Mouse (Mus musculus) kidney, postnatal 0 days (tissue): ENCODE data around the gene Rnf7. TPM values are rescaled to one million over a fixed set of nuclear protein-coding genes. Genes with fewer than 3 reads are reported as not detected.

Source experiments
- ATAC-seq: fragments of 200-750 bp; cut with Nextera tagmentation; replicated peaks from 2 replicates; pipeline ENCODE4 v1.8.0; 2017; ENCODE audit warnings: low read depth, moderate number of reproducible peaks, moderate TSS enrichment, moderate library complexity; ENCODE audit not compliant: low FRiP score
- DNase-seq: peaks from one replicate; pipeline ENCODE4 v3.0.0-alpha.2; 2016; ENCODE audit warnings: low spot score
- H3K27ac ChIP-seq: fragments of 300-500 bp; sonication (generic); 2 replicates; pipeline ENCODE4 v1.5.1; 2014; ENCODE audit warnings: mild to moderate bottlenecking
- H3K27me3 ChIP-seq: fragments of 300-500 bp; sonication (generic); 2 replicates; pipeline ENCODE4 v1.6.1; 2014; ENCODE audit warnings: low read length, mixed read lengths; ENCODE audit not compliant: insufficient read depth
- H3K36me3 ChIP-seq: fragments of 300-500 bp; sonication (generic); 2 replicates; pipeline ENCODE4 v1.6.1; 2014; ENCODE audit warnings: low read length, mixed read lengths; ENCODE audit not compliant: insufficient read depth
- H3K4me1 ChIP-seq: fragments of 300-500 bp; sonication (generic); replicated peaks from 2 replicates; pipeline ENCODE4 v1.6.1; 2014; ENCODE audit warnings: antibody characterized with exemption, low read length, mixed read lengths; ENCODE audit not compliant: insufficient read depth
- H3K4me2 ChIP-seq: fragments of 300-500 bp; sonication (generic); 2 replicates; pipeline ENCODE4 v1.6.1; 2014; ENCODE audit warnings: mild to moderate bottlenecking, low read length, moderate library complexity, mixed read lengths
- H3K4me3 ChIP-seq: fragments of 300-500 bp; sonication (generic); replicated peaks from 2 replicates; pipeline ENCODE4 v1.5.1; 2014; ENCODE audit warnings: low read depth, low read length
- H3K9ac ChIP-seq: fragments of 300-500 bp; sonication (generic); 2 replicates; pipeline ENCODE4 v1.6.1; 2014; ENCODE audit warnings: low read depth, low read length
- H3K9me3 ChIP-seq: fragments of 300-500 bp; sonication (generic); replicated peaks from 2 replicates; pipeline ENCODE4 v1.6.1; 2016; ENCODE audit warnings: low read length, inconsistent platforms, mixed read lengths
- CTCF ChIP-seq: IDR thresholded peaks from 2 replicates; pipeline ENCODE4 v1.5.1; 2016; ENCODE audit warnings: antibody characterized with exemption, low read depth, mild to moderate bottlenecking, moderate library complexity
- WGBS: fragments of 180-500 bp; shearing (Covaris S2); extraction: QIAGEN DNeasy Blood & Tissue Kit; methylation state at CpG from one replicate; pipeline ENCODE4 v1.1.7; 2014; 5-methylcytosine and 5-hydroxymethylcytosine counted together
- polyA plus RNA-seq: library from polyadenylated mRNA; unstranded; fragments of >200 nt; fragmentation: Nextera tagmentation; extraction: Ambion mirVana; gene quantifications from 2 replicates; pipeline ENCODE4 v1.2.1, GENCODE M21; 2015

Gene Rnf7
- polyA plus RNA-seq, 1 experiment from 2014 or later = 255 TPM

- Histone ChIP-seq H3K36me3 (no peaks in the 10 kb centered on the region), H3K4me3 (no peak overlapping the region), H3K4me2 (no peak overlapping the region), H3K9me3 (no peaks in the 10 kb centered on the region), H3K9ac (no peak overlapping the region), H3K27ac (no peak overlapping the region), H3K4me1 (no peaks in the 10 kb centered on the region), H3K27me3 (no peaks in the 10 kb centered on the region)
- 51% methylated on average over 3 of the region's 3 CpGs for whole genome bisulfite sequencing
- DNase-seq (no peak), ATAC-seq (no peak)
- no peak for TF ChIP-seq CTCF
These were observed 38.3 kb upstream of the Rnf7 start for GRCm38 (mm10) chr9:96516806-96517205.

- no peak for TF ChIP-seq CTCF
- Histone ChIP-seq H3K36me3 (no peaks in the 10 kb centered on the region), H3K4me1 (no peaks in the 10 kb centered on the region), H3K9me3 (no peaks in the 10 kb centered on the region), H3K27ac (no peak overlapping the region), H3K4me2 (no peak overlapping the region), H3K27me3 (no peaks in the 10 kb centered on the region), H3K9ac (no peak overlapping the region), H3K4me3 (no peak overlapping the region)
- ATAC-seq (no peak), DNase-seq (no peak)
- 77% methylated on average over 5 of the region's 5 CpGs for WGBS
These were observed 37.3 kb upstream of the Rnf7 start for GRCm38 (mm10) chr9:96515737-96516136.

GRCm38 (mm10) chr9:96514278-96514677 lies 35.8 kb upstream of the Rnf7 start:
- H3K4me1 ChIP-seq = no peaks in the 10 kb centered on the region
- no peaks in the 10 kb centered on the region for H3K36me3 ChIP-seq
- no peak overlapping the region for H3K4me2 ChIP-seq
- DNase-seq = no peak
- no peak for ATAC-seq
- no peak overlapping the region for H3K27ac ChIP-seq
- H3K9me3 ChIP-seq = no peaks in the 10 kb centered on the region
- 56% methylated on average over 5 of the region's 5 CpGs for WGBS
- no peak overlapping the region for H3K9ac ChIP-seq
- TF ChIP-seq CTCF = no peak
- no peak overlapping the region for H3K4me3 ChIP-seq
- H3K27me3 ChIP-seq = no peaks in the 10 kb centered on the region

- H3K4me1 ChIP-seq = 0 out of 2 replicates have a peak, but pooled peaks cover 10% of the 10 kb centered on the region
- H3K4me3 ChIP-seq = no peak overlapping the region
- H3K9ac ChIP-seq = peak overlapping the region; percentile 27; the same call in 1 of the 2 replicates
- H3K27ac ChIP-seq = peak overlapping the region; percentile 84
- H3K9me3 ChIP-seq = no peaks in the 10 kb centered on the region
- DNase-seq (peak; percentile 82), ATAC-seq (peak; percentile 92)
- peak overlapping the region; percentile 41 for H3K4me2 ChIP-seq
- 7% methylated on average over 10 of the region's 10 CpGs for WGBS
- H3K36me3 ChIP-seq = no peaks in the 10 kb centered on the region
- H3K27me3 ChIP-seq = no peaks in the 10 kb centered on the region
- no peak for TF ChIP-seq CTCF
These were observed 27.6 kb upstream of the Rnf7 start for GRCm38 (mm10) chr9:96506011-96506498.

GRCm38 (mm10) chr9:96505156-96505555 lies 26.7 kb upstream of the Rnf7 start:
- H3K9me3 ChIP-seq = no peaks in the 10 kb centered on the region
- H3K4me3 ChIP-seq = no peak overlapping the region
- DNase-seq (no peak), ATAC-seq (no peak)
- TF ChIP-seq CTCF = no peak
- H3K4me2 ChIP-seq = no peak overlapping the region
- WGBS = 92% methylated on average over 4 of the region's 4 CpGs
- H3K36me3 ChIP-seq = no peaks in the 10 kb centered on the region
- H3K27ac ChIP-seq = peak overlapping the region; percentile 84
- no peaks in the 10 kb centered on the region for H3K27me3 ChIP-seq
- H3K9ac ChIP-seq = no peak overlapping the region
- H3K4me1 ChIP-seq = 0 out of 2 replicates have a peak, but pooled peaks cover 10% of the 10 kb centered on the region

GRCm38 (mm10) chr9:96504116-96504895 lies 25.8 kb upstream of the Rnf7 start:
- no peaks in the 10 kb centered on the region for H3K27me3 ChIP-seq
- WGBS = 71% methylated on average over 17 of the region's 17 CpGs
- no peaks in the 10 kb centered on the region for H3K36me3 ChIP-seq
- no peak overlapping the region for H3K4me3 ChIP-seq
- ATAC-seq (no peak), DNase-seq (peak; percentile 9)
- no peaks in the 10 kb centered on the region for H3K9me3 ChIP-seq
- H3K4me2 ChIP-seq = no peak overlapping the region
- no peak; the same call in 1 of the 2 replicates for TF ChIP-seq CTCF
- no peak overlapping the region for H3K27ac ChIP-seq
- H3K4me1 ChIP-seq = 0 out of 2 replicates have a peak, but pooled peaks cover 10% of the 10 kb centered on the region
- H3K9ac ChIP-seq = no peak overlapping the region
